Mouse (Mus musculus): ENCODE measurements around the gene Per3.

DNA sequence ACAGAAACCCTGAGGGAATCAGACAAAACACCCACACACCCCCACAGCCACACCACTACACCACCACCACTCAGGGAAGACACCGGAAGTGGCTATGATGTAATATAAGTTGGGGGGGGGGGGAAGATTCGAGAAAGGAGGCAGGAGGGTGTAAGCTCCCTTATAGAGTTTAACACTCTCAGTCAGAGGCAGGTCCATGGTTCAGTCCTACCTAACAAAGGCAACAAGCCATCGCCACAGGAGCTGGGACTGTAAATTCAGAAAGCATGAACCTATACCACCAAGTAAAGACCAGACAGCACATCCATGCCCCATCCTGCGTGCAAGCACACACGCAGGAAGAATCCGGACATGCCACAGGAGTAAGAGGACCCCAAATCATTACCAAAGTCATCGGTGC is 44.8 kb upstream of the Per3 start, which contains the start of gene Gm13090:
- no peak for TF ChIP-seq CTCF (IDR thresholded peaks at IDR 0.05; ENCODE audit: extremely low read depth, insufficient read depth, insufficient read length, insufficient replicate concordance)
- TF ChIP-seq POLR2A (IDR thresholded peaks at IDR 0.05; ENCODE audit: low read depth, low read length) = no peak

Measured in spleen, adult 2 months (tissue).